Mouse (Mus musculus) Muller cell, postnatal 12 days (primary cell): ENCODE results near the gene Megf6.

ENCODE experiments used
- DNase-seq: peaks from one replicate; pipeline ENCODE4 v3.0.0-alpha.2; 2015; ENCODE audit errors: inconsistent ontology term

Megf6 gene

DNA sequence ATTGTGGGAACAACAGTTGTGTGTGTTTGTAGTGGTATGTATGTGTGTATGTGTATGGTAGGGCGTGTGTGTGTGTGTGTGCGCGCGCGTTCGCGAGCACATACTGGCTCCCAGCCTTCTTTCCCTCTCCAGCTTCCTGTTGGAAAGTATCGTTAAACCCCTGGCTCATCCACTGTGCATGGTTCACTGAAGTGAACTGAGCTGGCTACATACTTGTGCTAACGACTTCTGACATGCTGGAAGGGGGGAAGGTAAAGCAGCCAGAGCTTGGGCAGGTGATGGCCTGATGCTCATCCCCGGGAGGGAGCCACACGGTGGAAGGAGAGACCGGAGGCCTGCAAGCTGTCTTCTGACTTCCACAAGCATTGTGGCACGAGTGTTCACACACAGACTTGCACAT, 40.9 kb downstream of the Megf6 start:
- DNase-seq, result no peak

GRCm38 (mm10) chr4:154213586-154213985, 43.1 kb downstream of the Megf6 start:
- peak; percentile 56 for DNase-seq

DNA sequence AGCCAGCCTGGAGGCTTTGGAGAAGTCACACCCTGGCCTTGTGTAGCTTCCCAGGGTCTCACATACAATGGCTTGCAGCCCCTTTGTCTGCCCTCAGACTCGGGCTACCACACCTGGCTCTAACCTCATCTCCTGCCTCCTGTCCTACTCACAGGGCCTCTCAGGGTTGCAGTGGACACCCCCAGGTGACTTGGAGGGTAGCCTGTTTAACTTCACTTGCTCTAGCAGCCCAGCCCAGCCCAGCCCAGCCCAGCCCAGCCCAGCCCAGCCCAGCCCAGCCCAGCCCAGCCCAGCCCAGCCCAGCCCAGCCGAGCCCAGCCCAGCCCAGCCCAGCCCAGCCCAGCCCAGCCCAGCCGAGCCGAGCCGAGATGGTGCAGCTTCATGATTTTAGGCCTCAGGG, 43.5 kb downstream of the Megf6 start:
- DNase-seq, result no peak

DNA sequence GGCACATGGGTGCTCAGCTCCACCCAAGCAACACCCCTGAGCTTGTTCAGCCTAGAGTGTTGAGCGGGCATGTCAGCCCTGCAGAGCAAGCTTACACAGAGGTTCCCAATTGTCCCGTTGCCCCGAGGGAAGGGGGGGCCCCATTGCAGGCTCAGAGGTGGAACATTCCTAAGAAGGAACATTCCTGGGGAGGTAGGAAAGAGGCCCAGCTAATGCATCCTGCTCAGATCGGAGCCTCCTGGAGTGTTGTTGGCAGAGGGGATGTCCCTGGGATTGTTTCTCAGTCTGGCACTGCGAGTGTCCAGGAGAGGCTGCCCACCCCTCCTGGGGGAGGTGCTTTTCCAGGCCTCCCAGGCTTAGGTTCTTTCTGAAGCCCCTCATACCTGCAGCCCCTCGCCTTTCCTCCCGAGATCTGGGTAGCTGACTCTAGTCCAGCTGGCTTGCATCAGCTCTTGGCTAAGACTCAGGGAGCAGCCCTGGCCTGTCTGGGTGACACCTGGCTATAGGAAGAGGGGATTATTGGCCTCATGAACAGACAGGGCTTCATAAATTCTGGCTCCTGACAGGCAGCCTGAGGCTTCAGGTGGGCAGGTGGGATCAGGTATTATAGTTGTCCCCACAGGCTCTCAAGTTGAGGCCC, 47.3 kb downstream of the Megf6 start:
- no peak for DNase-seq

DNA sequence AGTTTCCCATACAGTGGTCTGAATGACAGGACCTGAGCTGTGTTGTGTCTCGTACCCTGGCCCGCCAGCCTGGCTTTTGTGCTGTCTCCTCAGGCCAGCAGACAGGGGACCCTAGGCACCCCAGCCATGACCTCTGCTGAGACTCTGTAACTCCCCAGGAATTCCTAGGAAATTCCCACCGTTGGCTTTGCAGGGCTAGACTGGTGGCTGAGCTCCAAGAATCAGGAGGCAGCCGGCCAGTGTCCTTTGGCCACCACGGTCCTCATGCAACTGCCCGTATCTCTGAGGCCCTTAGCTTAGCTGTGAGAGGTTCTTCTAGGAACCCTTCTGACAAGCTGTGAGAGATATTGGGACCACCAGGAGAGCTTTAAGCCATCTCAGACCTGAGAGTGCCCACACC, 52.2 kb downstream of the Megf6 start:
- no peak for DNase-seq

DNA sequence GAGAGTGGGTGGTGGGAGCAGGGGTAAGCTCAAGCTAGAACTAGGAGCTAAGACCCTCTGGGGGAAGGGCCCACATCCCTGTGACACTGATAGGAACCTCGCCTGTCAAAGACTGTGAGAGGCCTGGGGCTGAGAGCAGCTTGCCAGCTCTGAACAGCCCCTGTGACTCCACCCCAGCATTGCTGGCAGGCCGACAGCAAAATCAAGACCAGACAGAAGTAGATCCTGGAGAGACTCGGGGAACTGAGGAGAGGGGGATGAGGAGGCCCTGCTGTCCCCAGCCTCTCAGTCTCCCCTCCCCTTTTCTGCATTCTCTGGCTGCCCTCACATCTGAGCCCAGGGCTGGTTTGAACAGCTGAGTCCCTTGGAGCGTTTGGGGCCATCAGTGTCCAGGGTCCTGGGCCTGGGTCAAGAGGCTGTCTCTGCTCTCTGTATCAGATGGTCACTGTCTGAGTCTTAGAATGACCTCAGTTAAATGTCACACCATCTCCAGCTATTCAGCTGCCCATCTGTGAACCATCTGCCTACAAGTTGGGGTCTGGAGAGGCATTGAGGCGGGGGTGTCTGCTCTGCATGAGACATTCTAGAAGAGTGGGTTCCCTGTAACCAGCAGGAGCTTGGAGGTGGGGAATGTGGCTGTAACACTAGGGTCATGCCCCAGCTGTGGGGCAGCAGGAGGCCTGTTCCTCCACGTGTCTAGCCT, 53.9 kb downstream of the Megf6 start:
- DNase-seq, result no peak

GRCm38 (mm10) chr4:154224970-154225309, 54.4 kb downstream of the Megf6 start:
- DNase-seq, result no peak

DNA sequence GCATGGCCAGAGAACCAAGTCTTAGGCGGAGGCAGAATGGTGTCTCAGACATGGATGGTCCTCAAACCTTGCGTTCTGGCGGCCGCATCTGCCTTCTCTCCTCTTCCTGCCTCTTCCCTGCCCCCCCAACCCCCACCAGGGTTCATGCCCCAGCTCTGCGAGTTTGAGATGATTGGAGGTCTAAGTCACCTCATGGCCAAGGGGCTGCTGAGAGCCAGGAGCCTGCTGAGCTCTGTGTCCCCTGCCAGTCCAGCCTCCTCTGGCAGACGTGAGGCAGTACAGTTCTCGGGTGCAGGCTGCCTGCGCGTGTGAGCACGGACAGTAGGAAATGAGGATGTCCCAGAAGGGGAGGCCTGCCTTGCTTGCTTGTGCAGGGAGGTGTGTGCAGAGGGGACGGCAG, 56.1 kb downstream of the Megf6 start:
- DNase-seq, result peak; percentile 61

DNA sequence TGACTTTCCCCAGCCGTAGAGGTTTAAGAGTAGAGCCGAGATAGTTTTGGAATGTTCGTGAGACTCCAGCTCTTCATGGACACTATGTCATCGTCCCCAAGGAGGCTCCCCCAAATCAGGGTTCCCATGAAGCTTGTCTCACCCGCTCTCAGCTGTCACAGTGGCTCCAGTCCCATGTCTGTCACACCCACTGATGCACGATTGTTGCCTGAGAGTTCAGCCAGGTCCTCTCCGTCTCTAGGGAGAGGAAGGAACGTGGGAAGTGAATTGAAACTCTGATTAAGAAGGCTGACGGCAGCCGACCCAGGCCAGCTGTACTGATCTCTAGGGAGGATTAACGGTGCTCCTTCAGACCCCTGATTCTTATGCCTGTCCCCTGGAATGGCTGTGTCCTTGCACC, 57.8 kb downstream of the Megf6 start:
- DNase-seq, result no peak

- no peak for DNase-seq
Observed at GRCm38 (mm10) chr4:154229569-154229968, 59.0 kb downstream of the Megf6 start.

- DNase-seq, result no peak
Observed at GRCm38 (mm10) chr4:154231380-154231779, 60.9 kb downstream of the Megf6 start.

GRCm38 (mm10) chr4:154232295-154232694, 61.8 kb downstream of the Megf6 start:
- DNase-seq, result no peak

- no peak for DNase-seq
Observed at GRCm38 (mm10) chr4:154236001-154236400, 65.5 kb downstream of the Megf6 start.

DNA sequence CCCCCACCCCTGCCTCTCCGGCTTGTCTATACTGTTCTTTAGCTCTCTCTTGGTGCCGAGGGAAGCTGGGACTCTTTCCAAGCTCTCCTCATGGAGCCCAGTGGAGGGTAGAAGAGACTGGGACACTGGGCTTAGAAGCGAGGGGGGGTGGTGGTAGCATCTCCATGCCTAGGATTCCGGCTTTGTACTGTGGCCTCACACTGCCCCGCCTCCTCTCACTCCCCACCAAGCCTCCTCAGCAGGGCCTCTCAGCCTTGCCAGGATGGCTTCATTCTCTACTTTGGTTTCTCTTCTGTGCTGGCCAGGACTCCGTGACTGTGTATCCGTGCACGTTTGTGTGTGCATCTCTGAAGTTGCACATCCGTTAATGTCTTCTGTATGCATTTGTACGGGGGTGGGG, 66.4 kb downstream of the Megf6 start:
- peak; percentile 80 for DNase-seq

GRCm38 (mm10) chr4:154237306-154237705, 66.8 kb downstream of the Megf6 start:
- DNase-seq, result peak; percentile 61

DNA sequence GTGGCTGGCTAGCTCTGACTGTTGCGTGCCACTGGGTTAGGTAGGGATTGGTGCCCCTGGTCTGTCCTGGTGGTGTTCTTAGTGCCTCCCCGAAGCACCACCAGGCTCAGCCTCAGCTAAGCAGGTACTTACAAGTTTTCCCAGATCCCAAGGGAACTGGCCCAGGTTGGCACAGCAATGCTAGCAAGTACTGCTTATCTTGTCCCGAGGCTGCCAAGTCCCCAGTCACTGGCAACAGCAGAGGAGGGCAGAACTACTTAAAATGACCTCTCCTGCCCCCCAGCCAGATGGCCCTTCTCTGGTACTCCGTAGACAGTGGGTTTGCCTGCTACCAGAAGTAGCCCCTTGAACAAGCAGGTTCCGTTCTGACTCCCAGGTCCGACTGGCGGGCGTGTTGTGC, 68.7 kb downstream of the Megf6 start:
- no peak for DNase-seq

DNA sequence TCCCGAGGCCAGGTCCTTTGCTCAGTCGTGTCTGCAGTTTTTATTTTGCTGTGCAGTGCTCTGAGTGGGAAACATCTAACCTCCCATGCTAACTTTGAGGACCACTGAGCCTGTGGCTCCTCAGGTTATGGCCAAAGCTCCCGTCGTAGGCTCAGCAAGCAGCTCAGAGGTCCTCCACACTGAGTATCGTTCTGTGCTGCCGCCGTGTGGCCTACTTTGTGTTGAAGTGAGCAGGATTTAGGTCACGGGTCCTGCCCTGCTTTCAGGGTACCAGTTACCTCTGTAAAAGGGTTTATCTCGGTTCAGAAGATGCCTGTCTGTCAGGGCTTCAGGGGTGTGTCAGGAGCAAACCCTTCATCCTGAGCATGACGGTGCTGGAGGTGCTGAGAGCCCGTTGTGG, 70.1 kb downstream of the Megf6 start:
- no peak for DNase-seq

DNA sequence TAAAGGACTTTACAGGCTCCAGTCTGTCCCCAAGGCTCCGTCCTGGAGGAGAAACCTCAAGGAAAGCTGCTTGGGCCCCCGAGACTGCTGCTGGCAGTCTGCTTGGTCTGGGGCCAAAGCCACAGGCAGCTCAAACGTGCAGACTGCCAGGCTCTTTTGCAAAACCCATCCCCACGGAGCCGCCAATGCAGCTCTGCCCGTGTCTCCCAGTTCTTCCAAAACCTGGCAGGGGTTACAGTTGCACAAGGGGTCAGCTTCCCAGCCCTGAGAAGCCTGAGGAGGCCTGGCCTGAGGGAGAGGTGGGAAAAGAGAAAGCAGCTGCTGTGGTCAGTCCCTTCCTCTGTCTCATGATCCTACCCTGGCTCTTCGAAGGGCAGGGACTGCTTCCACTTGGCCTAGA, 74.8 kb downstream of the Megf6 start:
- peak; percentile 38 for DNase-seq

GRCm38 (mm10) chr4:154246115-154247040, 75.8 kb downstream of the Megf6 start:
- DNase-seq, result peak; percentile 86

GRCm38 (mm10) chr4:154247207-154248091, 76.9 kb downstream of the Megf6 start:
- no peak for DNase-seq

DNA sequence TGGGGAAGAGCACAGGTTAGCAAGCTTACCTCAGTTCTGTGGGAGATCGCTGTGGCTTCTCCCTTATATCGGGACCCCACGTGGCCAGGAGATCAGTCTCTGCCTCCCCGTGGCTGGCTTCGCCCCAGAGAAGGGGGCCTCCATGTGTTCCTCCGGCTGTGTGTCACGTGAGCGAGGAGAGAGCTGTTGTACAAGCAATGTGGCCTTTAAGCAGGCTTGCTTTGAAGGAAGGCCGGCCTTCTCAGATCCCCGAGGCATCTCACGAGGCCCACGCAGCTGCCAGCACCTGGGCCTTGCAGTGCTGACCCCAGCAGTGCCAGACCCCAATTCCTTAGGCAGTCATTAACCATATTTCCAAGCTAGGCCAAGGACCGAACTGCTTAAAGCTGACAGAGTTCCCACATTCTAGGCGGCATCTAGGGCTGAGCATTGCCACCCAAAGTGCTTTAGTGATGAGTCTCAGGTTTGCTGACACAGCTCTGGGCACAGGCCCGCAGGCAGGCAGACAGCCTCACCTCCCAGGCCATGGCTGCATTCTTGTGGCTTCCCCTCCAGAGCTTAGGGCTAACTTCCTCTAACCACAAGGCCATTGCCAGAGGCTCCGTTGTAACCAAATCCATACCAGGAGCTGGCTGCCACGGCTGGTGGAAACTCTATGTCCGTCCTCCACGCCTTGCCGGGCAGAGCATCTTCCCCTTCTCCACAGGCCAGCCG, 77.7 kb downstream of the Megf6 start:
- peak; percentile 82 for DNase-seq
